Mouse (Mus musculus): ENCODE measurements around the gene Kif21b.
A peak's percentile ranks its signal among the peaks of the same experiment; 100 is the strongest.

The Kif21b gene

DNA sequence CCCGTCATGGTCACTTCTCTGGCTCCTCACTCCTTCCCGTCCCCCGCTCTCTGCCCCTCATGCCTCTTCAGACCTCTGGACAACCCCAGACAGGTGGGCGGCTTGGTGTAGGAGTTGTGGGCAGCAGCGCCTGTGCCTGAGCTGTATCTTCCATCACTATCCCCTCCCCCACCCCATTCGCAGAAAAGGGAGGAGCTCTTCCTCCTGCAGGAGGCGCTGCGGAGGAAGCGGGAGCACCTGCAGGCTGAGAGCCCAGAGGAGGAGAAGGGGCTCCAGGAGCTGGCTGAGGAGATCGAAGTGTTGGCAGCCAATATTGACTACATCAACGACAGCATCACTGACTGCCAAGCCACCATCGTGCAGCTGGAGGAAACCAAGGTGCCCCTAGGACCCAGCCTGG lies 28.6 kb downstream of the Kif21b start:
- no peak for DNase-seq

DNA sequence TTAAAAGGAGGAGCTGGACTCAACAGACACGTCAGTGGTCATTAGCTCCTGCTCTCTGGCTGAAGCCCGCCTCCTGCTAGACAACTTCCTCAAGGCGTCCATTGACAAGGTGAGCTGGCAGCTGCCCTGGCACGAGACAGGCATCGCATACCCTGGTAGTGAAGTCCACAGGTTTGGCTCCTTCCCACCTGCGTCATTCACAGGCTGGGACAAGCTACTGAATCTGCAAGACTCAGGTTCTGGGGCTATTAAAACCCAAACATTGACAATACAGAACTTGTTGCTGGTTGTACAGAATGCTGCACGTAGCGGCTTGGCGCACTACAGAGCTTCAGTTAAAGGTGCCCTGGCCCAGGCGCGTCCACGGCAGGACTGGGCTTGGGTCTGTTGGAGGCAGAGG lies 29.1 kb downstream of the Kif21b start:
- DNase-seq, result no peak

DNA sequence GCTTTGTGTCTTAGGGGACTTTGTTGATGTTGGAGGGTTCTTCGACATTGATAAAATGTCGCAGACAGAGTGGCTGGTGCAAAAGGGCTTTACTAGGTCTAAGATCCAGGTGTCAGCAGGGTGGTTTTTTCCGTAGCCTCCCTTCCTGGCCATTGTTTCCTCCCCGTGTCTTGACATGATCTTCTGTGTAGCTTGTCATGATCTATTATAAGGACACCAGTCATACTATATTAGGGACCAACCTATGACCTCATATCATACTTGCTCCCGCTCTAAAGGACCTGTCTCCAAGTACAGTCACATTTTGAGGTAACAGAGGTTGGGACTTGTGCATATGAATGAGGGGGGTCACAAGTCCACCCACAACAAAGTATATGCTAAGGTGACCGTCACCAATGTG lies 29.7 kb downstream of the Kif21b start:
- DNase-seq, result no peak

DNA sequence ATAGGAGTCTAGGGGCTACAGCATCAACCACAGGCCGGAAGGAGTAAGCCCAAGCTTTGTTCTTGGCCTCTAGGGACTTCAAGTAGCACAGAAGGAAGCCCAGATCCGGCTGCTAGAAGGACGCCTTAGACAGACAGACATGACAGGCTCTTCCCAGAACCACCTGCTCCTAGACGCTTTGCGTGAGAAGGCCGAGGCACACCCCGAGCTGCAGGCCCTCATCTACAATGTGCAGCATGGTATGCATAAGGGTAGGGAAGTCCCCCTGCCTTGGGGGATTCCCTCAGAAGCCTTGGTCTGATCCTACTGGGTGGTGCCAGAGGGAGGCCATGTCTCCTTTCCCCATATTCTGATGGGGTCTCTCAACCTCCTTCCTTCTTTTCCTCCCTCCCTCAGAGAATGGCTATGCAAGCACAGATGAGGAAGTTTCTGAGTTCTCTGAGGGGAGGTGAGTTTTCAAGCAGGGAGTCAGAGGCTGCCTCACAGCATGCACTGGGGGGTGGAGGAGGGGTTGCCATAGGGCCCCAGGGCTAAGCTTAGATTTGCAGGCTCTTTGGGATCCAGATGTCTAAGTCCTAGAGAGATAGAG lies 30.2 kb downstream of the Kif21b start:
- DNase-seq, result no peak

DNA sequence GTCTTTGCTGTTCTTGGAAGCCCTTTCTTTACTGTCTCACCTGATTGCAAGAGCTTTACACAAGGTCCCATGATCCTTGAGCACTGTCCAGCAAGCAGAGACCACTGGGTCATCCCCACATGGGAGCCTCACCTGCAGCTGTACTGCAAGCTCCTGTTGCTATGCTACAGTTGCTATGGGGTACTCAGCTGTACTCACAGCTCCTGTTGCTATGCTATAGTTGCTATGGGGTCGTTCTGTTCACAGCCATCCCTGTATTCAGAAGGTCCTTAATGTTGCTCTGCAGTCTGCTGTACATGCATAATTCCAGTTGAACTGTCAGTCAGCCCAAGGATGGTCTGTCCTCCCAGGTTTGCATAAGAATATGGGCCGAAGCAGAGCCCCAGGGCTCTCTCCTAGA lies 34.2 kb downstream of the Kif21b start:
- no peak for DNase-seq

DNA sequence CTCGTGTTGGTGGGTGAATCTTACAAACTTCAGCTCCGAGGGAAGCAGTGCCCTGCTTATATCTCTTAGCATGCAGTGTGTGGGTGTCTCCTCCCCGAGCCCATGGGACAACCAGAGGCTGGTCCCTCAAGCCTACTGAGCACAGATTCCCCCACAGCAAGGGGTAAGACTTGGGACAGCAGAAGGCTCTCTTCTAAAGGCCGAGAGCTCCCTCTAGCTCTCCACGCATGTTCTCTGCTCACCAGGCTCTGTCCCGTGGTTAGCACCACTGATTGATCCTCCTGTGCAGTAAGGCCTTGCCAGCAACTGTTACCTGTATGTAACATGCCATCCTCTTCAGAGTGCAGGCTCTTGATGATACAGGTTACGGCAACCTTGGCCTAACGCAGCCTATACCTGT lies 36.5 kb downstream of the Kif21b start:
- no peak for DNase-seq

DNA sequence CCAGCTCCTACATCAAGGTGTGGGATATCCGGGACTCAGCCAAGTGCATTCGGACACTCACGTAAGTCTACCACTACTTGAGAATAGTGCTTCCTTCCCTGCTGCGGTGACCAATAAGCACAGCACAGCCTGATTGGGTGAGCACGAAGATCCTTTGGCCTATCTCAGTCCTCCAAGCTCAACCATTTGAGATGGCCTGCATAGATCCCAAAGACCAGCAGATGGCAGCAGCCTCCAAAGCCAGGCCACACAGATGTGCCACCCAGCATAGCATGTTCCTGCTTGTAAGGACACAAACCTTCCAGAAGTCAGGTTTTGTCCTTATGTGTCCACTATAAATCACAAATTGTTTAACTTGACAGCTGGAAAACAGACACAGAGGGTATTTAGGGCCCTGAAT lies 38.9 kb downstream of the Kif21b start:
- DNase-seq, result peak; percentile 52 to 60

DNA sequence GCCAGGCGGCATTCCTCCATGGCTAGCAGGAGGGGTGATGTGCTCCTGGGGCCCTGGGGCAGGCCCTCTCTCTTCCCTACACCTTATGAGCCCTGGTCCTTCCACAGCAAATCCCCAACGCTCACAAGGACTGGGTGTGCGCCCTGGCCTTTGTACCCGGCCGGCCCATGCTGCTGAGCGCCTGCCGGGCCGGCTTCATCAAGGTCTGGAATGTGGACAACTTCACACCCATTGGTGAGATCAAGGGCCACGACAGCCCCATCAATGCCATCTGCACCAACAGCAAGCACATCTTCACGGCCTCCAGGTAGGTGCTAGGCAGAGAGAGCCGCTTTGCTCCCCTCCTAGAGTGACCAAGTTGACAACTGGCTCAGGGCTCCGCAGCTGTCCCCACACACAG lies 41.5 kb downstream of the Kif21b start:
- DNase-seq, result no peak

DNA sequence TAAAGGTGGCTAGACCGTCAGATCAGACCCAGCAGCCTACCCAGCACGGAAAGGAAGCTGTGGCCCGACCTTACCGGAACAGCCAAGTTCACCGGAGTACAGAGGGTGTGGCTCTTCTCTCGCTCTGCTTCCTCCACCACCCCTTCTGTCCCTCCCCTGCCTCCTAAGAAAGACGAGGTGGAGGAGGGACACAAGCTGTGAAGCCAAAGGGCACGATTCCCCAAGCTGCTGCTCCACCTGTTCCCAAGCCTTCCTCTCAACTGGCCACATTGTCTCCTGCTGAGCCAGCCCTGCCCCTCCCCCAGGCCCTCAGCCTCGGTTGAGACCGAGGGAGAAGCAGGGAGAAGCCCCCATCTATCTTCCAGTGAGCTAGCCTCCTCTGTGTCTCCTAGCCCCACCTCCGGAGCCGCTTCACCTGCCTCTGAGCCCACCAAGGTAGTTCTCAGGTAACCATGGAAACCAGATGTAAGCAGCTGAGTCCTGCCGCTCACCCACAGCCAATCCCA lies 43.0 kb downstream of the Kif21b start:
- peak; percentile 36 to 49 for DNase-seq

DNA sequence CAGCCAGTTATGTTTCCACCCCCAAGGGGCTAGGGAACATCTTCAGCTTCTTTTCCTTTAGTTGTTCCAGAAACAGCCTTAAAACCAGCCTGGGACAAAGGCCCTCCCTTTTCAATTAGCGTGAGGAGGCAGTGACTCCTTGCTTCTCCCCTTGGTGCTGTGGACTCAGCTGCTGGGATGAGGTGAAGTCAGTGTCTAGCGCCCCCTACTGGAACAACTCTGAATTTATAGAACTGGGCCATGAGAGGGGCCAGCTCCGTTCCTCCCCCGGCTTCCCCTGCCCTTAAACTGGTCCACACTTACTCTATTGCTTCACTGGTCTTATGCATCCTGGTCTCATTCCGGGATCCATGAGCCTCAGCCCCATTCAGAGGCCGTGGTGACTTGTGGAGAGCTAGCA lies 44.0 kb downstream of the Kif21b start:
- peak in 1 of 2 experiments; percentile 47 for DNase-seq

DNA sequence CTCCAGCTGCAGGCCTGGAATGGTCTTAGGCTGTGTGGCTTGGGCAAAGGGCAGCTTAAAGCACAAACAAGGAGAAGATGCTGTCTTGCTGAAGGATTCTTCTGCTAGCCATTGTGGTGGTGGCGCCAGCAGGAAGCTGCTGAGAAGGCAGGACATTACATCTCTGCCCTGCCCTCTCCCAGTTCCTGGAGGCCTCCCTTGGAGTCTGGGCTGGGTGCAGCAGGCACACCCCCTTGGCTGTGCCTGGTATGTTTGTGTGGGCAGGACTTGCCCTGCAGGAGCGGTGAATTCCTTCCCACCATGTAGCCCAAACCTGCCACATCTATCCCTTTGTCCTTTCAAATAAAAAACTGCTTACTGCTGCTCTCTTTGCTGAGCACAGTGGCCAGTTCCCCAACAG lies 45.9 kb downstream of the Kif21b start:
- no peak for DNase-seq

DNA sequence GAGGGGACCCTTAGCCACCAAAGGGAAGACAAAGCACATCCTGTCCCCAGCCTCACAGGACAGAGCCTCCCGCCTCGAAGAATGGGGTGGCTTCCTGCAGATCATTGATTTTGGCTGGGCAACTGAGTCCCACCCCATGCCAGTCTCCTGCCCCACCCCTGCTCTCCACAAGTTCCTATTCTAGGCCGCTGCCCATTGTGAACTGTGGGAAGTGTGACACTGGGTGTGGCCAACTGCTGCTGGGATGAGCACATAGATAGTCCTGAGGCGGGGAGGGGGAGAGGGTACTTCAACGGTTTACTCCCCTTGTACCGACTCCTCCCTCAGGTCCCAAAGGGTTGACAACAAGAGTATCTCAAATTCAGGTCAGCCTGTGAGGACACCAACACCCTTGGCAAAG lies 47.6 kb downstream of the Kif21b start:
- no peak for DNase-seq

DNA sequence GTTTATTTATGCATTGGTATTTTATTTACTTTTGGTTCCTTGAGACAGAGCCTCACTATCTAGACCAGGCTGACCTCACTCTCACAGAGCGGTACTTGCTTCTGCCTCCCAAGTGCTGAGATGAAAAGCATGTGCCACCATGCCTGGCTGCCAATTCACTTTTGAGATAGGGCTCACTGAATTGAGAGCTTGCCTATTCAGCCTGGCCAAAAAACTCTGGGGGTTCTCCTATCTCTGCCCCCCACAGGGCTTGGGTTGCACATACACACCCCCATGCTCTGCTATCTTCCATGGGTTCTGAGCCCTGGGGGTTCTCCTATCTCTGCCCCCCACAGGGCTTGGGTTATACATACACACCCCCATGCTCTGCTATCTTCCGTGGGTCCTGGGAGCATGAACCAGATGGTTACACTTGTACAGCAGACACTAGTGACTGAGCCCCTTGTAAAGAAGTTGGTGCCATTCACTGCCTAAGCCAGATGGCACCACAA lies 48.4 kb downstream of the Kif21b start:
- no peak for DNase-seq

DNA sequence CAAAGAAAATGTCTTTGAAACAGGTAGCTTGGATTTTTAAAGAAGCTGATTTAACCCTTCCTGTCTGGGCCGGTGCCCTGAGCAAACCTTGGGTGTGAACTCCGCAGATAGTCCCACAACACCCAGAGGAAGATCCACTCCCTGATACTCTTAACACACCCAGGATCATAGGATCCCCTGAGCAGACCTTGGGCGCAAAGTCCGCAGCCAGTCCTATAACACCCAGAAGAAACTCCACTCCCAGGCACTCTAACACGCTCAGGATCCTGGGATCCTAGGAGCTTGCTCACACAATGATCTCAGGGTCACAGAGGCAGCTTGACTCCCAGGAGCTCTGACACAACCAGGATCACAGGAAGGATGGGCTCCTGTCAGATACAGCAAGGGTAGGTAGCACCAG lies 58.8 kb downstream of the Kif21b start:
- DNase-seq, result no peak

DNA sequence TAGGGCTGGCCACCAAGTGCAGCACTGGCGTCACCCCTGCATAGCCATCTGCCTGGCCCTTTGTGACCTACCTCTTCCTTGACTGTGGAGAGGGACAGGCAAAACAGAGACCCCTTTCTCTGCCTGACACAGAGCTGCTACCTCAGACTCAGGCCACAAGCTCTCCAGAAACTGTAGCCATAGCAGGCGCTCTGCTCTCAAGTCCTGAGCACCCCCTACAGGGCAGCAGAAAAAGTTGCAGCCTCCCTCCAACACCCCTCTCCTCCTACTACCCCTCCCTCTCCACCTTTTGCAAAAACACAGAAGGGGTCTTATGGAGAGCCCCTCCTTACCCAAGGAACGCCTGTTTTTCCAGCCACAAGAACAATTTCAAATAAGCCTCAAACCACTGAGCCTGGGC lies 81.6 kb downstream of the Kif21b start, which contains the start of gene Mroh3:
Gene Mroh3 (minus strand): TSS at position 26 of the 400 bp plus-strand sequence.
- peak; percentile 22 to 35 for DNase-seq

DNA sequence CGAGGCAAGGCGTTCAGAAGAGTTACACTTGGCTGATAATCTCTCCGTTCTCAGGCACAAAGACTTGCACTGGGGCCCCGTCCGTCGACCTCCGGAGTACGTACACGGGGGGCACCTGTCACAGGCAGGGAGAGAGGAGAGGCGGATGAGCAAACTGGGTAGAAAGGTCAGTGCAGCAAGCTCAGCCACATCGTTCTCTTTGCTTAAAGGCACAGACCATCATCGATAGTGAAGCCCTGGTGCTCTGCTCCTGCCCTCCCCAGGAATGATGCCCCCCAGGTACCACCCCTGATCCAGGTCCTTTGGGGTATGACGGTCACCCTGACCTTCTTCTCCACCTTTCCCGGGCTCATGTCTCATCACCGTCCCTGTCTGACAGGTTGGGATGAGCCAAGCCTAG lies 83.1 kb downstream of the Kif21b start:
- no peak for DNase-seq

DNA sequence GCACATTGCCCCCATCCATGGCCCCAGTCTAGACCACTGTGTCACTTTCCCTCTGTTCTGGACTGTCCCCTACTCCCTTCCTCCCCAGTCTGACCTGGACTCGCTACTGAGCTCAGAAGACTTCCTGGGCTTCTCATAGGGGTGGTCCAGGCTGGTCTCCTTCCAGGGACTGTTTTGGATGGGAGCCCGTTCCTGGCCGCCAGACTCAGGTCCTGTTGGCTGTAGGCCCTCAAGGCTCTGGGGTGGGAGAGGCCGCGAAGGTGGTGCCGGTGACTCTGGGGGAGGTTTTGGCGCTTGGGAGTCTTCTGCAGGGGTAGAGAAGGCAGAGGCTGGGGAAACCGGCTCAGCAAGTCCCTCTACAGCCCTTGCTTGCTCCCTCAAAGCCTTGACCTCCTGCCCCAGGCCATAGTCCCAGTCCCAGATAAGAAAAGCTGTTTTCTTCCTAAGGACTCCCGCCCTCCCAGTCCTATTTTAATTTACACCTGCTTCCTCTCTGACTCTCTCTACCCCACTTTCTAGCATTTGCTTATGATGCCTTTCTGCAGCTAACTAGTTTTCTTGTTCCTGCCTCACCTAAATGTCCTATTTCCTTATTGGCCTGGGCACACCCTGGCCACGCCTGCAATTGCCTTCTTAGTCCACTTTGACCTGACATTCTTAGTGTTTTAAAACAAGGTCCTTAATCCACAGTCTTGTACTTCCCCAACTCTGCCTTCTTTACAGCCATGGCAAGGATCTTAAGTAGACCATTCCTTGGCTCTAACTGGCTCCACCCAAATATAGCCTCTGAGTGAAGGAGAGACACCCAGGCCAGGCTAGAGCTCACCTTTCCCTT lies 89.1 kb downstream of the Kif21b start:
- DNase-seq, result no peak

DNA sequence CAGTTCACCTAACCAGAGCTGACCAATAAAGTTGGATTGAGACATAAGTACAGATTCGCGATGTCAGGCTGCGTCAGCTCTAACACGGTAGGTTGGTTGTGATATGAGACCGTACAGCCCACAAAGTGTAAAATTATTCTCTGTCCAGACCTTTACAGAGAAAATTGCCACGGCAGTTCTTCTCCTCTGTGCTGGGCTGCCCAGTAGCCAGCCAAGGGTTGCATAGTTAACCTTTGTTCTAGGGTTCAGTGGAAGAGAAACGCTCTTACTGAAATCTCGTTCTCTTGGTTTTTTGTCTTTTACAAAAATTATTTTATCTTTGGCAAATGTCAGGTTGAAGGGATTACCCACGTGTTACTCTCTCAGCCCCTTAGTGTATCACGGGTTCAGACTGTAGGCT lies 91.2 kb downstream of the Kif21b start:
- DNase-seq, result no peak

DNA sequence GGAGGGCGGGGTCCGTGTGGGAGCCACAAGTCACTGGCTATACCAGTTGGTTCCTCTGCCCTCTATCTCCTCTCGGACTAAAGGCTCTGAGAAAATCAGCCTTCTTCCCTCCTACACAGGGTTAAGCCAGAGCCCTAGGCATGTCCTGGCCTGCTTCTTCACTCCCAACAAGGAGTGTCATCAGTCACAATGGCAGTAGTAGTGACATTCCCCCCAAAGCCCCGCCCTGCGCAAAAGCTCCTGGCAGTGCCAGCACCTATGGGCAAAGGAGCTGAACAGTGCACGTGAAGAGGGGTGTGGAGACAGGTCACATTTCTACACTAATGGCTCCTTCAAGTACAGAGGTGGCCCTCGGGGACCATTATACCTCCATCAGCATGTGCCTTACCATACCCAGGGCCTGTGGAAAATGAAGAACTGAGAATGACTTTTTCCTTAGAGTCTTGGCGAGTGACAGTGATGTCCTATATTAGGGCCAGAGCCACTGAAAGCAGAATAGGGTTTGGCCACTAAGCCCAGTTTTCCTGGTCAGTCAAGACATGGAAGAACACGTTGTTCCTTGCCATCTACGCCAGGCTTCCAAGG lies 92.7 kb downstream of the Kif21b start:
- no peak for DNase-seq

DNA sequence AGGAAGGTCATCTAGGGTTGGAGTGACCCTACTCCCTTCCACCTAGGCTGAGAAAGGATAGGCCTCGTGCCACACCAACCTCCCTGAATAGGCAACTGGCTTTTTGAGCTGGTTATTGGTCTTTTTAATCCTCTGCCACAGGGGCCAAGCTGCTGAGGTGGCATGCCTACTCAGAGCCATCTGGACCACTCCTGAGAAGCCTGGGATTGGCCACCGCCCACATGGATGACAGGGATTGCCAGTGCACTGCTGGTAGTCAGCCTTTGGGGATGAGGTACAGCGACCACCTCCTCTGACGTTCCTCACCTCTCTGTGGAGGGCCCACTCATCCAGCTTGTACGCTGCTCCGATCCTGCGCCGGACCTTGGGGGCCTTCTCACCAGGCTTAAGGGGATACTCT lies 94.7 kb downstream of the Kif21b start:
- DNase-seq, result no peak

DNA sequence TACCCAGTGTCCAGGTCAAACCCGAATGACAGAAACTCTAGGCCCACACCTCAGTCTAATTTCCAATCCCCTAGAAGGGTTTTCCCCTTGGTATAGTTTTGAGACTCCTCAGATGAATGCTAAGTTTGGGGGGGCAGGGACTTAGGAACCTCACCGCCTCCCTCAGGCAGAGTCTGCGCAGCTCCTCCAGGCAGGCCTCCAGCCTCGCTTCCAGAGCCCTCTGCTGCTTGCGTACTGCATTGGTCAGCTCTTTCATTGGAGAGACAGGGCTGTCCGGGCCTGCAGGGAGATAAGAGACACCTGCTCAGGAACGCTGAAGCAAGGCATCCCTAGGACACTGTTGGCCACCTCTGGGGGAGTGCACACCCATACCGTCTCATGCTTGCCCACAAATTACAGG lies 95.4 kb downstream of the Kif21b start:
- no peak for DNase-seq

Measured in thymus, postnatal 36 days (tissue).